Mouse (Mus musculus): ENCODE data around the gene Mmp14. TPM values are rescaled to one million over a fixed set of nuclear protein-coding genes. Genes with fewer than 3 reads are reported as not detected.

Gene Mmp14
- total and polyA plus RNA-seq, 3 experiments = 19.4 to 29.9 TPM; not detected in 1

- H3K27ac ChIP-seq (ENCODE audit: control insufficient read depth, low read depth, low read length) = peak within 1 kb of the TSS; percentile 100
- H3K27me3 ChIP-seq (ENCODE audit: control insufficient read depth in 1 of 2, insufficient read depth in 2 of 2, low read length in 2 of 2) = no peaks in the 10 kb centered on the region
- TF ChIP-seq SIN3A (IDR thresholded peaks at IDR 0.05; ENCODE audit: low read length) = peak; percentile 77; the same call in 1 of the 2 replicates
- TF ChIP-seq ZKSCAN1 (IDR thresholded peaks at IDR 0.05; ENCODE audit: low read depth, low read length) = no peak
- peak; percentile 63 for TF ChIP-seq ETS1 (IDR thresholded peaks at IDR 0.05; ENCODE audit: low read depth, low read length)
- TF ChIP-seq TBP (IDR thresholded peaks at IDR 0.05; ENCODE audit: low read depth, low read length) = peak; percentile 2
- TF ChIP-seq BHLHE40 (IDR thresholded peaks at IDR 0.05; ENCODE audit: borderline replicate concordance, low read depth, low read length) = no peak
- 0 out of 2 replicates have a peak, but pooled peaks have one; percentile 26 for TF ChIP-seq RCOR1 (IDR thresholded peaks at IDR 0.05; ENCODE audit: low read depth, low read length)
- peak; percentile 65 for TF ChIP-seq GATA1 (IDR thresholded peaks at IDR 0.05; ENCODE audit: low read depth, low read length)
- no peak for TF ChIP-seq MEF2A (IDR thresholded peaks at IDR 0.05; ENCODE audit: extremely low read depth, insufficient replicate concordance, low read depth, low read length, poor library complexity, severe bottlenecking)
- peak; percentile 71 to 83 for TF ChIP-seq POLR2A (IDR thresholded peaks at IDR 0.05; ENCODE audit: control insufficient read depth in 1 of 2, insufficient read depth in 1 of 2, low read depth in 1 of 2, low read length in 2 of 2, poor library complexity in 1 of 2)
- TF ChIP-seq CHD1 (IDR thresholded peaks at IDR 0.05; ENCODE audit: low read depth, low read length) = 0 out of 2 replicates have a peak, but pooled peaks have one; percentile 39
- TF ChIP-seq MYB (IDR thresholded peaks at IDR 0.05; ENCODE audit: low read depth, low read length) = no peak
- TF ChIP-seq MXI1 (IDR thresholded peaks at IDR 0.05; ENCODE audit: low read depth, low read length) = peak; percentile 74
- no peak for TF ChIP-seq KAT2A (conservative IDR thresholded peaks at IDR 0.05; ENCODE audit: low read depth, low read length)
- no peak for TF ChIP-seq MAFK (IDR thresholded peaks at IDR 0.05; ENCODE audit: borderline replicate concordance, low read depth, low read length)
- peak; percentile 70; the same call in 1 of the 2 replicates for TF ChIP-seq MAX (IDR thresholded peaks at IDR 0.05; ENCODE audit: low read length)
- peak; percentile 41 for TF ChIP-seq TCF12 (IDR thresholded peaks at IDR 0.05; ENCODE audit: low read depth, low read length)
- no peak for TF ChIP-seq UBTF (IDR thresholded peaks at IDR 0.05; ENCODE audit: borderline replicate concordance, insufficient read depth, low read depth, low read length)
- TF ChIP-seq CHD2 (IDR thresholded peaks at IDR 0.05; ENCODE audit: low read length) = no peak
- 0 out of 2 replicates have a peak, but pooled peaks have one; percentile 56 for TF ChIP-seq HCFC1 (IDR thresholded peaks at IDR 0.05; ENCODE audit: low read depth, low read length)
- TF ChIP-seq ZMIZ1 (IDR thresholded peaks at IDR 0.05; ENCODE audit: low read depth, low read length) = no peak
- TF ChIP-seq NELFE (IDR thresholded peaks at IDR 0.05; ENCODE audit: low read depth, low read length) = peak; percentile 84
- no peak for TF ChIP-seq GABPA (IDR thresholded peaks at IDR 0.05; ENCODE audit: low read depth, low read length)
- TF ChIP-seq MYC (IDR thresholded peaks at IDR 0.05; ENCODE audit: low read depth, low read length) = no peak
- no peak for TF ChIP-seq ZNF384 (IDR thresholded peaks at IDR 0.05; ENCODE audit: low read depth, low read length)
- TF ChIP-seq NRF1 (IDR thresholded peaks at IDR 0.05; ENCODE audit: insufficient read depth, low read depth, low read length, poor library complexity, severe bottlenecking) = no peak
- no peak for TF ChIP-seq USF2 (IDR thresholded peaks at IDR 0.05; ENCODE audit: borderline replicate concordance in 1 of 2, insufficient read depth in 1 of 2, low read depth in 1 of 2, low read length in 2 of 2)
- no peak for TF ChIP-seq JUND (IDR thresholded peaks at IDR 0.05; ENCODE audit: low read depth, low read length)
- peak in 1 of 2 experiments; percentile 6; a peak in 1 of 4 replicates for TF ChIP-seq EP300 (IDR thresholded peaks at IDR 0.05; ENCODE audit: low read depth in 1 of 2, low read length in 2 of 2)
- TF ChIP-seq CTCF (IDR thresholded peaks at IDR 0.05 in 2 of 3, conservative IDR thresholded peaks at IDR 0.05 in 1 of 3; ENCODE audit: control insufficient read depth in 1 of 3, insufficient read depth in 1 of 3, low read depth in 2 of 3, low read length in 3 of 3, poor library complexity in 1 of 3, severe bottlenecking in 1 of 3) = 0 out of 6 replicates have a peak, but pooled peaks of 1 of the 3 experiments have one; percentile 0
- TF ChIP-seq USF1 (IDR thresholded peaks at IDR 0.05; ENCODE audit: low read depth, low read length) = peak; percentile 29; the same call in 1 of the 2 replicates
- TF ChIP-seq TAL1 (IDR thresholded peaks at IDR 0.05; ENCODE audit: low read length) = no peak
- TF ChIP-seq MAZ (IDR thresholded peaks at IDR 0.05; ENCODE audit: low read depth, low read length) = peak; percentile 76; the same call in 1 of the 2 replicates
- TF ChIP-seq ELF1 (IDR thresholded peaks at IDR 0.05; ENCODE audit: low read depth, low read length) = peak; percentile 85
- H3K79me2 ChIP-seq (ENCODE audit: control insufficient read depth, insufficient read depth, low read length, poor library complexity) = peaks cover 21% of the 10 kb centered on the region
- peak within 1 kb of the TSS; percentile 67 to 91 for H3K4me3 ChIP-seq (ENCODE audit: control insufficient read depth in 1 of 2, insufficient read depth in 1 of 2, low read depth in 2 of 2, low read length in 2 of 2)
- peak within 1 kb of the TSS; percentile 96 for H3K9ac ChIP-seq (ENCODE audit: control insufficient read depth, low read depth, low read length, poor library complexity, severe bottlenecking)
- DNase-seq (ENCODE audit: low read depth, low spot score) = peak; percentile 94
- peaks cover 5 to 18% of the 10 kb centered on the region in 2 experiments for H3K4me1 ChIP-seq (ENCODE audit: control insufficient read depth in 1 of 2, insufficient read depth in 2 of 2, low read length in 2 of 2)
- no peaks in the 10 kb centered on the region for H3K9me3 ChIP-seq (replicated peaks; ENCODE audit: insufficient read depth, low read length)
- H3K36me3 ChIP-seq (ENCODE audit: control insufficient read depth in 1 of 2, insufficient read depth in 2 of 2, low read length in 2 of 2) = peaks cover 0 to 22% of the 10 kb centered on the region in 2 experiments; a peak in 3 of 4 replicates
Observed at GRCm38 (mm10) chr14:54463959-54464292, 32.5 kb downstream of the Mmp14 start, which contains the start of gene Lrp10. TSS of gene Lrp10 (plus strand) at chr14:54464137.
